Mouse (Mus musculus) heart, embryonic 10.5 days (tissue): Measurements from ENCODE around the gene Gm49352. TPM values are rescaled to one million over a fixed set of nuclear protein-coding genes. Genes with fewer than 3 reads are reported as not detected.
"Not testable (repeated sequence)": the region's sequence is repeated elsewhere in the genome, so short reads cannot be mapped to it uniquely, and the experiment has no call there.

Experiments used
- DNase-seq: peaks from one replicate; pipeline ENCODE4 v3.0.0-alpha.2; 2017; ENCODE audit warnings: low spot score
- H3K27ac ChIP-seq: fragments of 300-500 bp; sonication (generic); 2 replicates; pipeline ENCODE4 v1.5.1; 2016; ENCODE audit warnings: mild to moderate bottlenecking
- H3K27me3 ChIP-seq: fragments of 300-500 bp; sonication (generic); 2 replicates; pipeline ENCODE4 v1.6.1; 2016; ENCODE audit warnings: mild to moderate bottlenecking; ENCODE audit not compliant: poor library complexity, insufficient read depth, severe bottlenecking
- H3K36me3 ChIP-seq: fragments of 300-500 bp; sonication (generic); 2 replicates; pipeline ENCODE4 v1.6.1; 2016; ENCODE audit warnings: mild to moderate bottlenecking, moderate library complexity
- H3K4me1 ChIP-seq: fragments of 300-500 bp; sonication (generic); 2 replicates; pipeline ENCODE4 v1.6.1; 2016; ENCODE audit warnings: mild to moderate bottlenecking
- H3K4me3 ChIP-seq: fragments of 300-500 bp; sonication (generic); 2 replicates; pipeline ENCODE4 v1.5.1; 2016; ENCODE audit warnings: mild to moderate bottlenecking, moderate library complexity
- H3K9me3 ChIP-seq: fragments of 300-500 bp; sonication (generic); 2 replicates; pipeline ENCODE4 v1.6.1; 2016; ENCODE audit warnings: mild to moderate bottlenecking, moderate library complexity
- WGBS: fragments of 180-500 bp; shearing (Covaris S2); methylation state at CpG from one replicate; pipeline ENCODE4 v1.1.7; 2016; 5-methylcytosine and 5-hydroxymethylcytosine counted together
- polyA plus RNA-seq: library from polyadenylated mRNA; unstranded; fragments of >200 nt; fragmentation: Nextera tagmentation; extraction: Ambion mirVana; gene quantifications from 2 replicates; pipeline ENCODE4 v1.2.1, GENCODE M21; 2016

The Gm49352 gene
- not detected in 2 replicates for polyA plus RNA-seq

DNA sequence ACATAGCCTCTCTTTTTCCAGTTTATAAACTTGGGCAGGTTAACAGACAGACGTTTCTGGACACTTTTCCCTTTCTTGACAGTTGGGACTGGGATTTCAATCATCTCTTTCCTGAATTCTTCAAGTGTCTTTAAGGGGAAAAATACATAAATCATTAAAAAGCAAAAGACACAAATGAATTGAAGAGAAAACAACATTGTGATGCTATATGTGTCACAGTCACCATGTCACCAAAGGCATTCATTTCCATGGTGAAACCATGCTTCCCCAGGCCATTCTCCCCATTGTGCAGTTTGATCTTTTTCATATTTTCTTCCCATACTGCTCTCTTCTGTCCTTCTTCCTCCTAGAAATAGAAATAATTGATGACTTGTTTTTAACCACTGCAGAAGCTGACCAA, at the start of gene Gm49352:
Gm49352 (minus strand) TSS at position 101 of the 400 bp plus-strand sequence.
- not testable (repeated sequence) for DNase-seq, H3K27me3 ChIP-seq, H3K27ac ChIP-seq, H3K36me3 ChIP-seq, H3K4me3 ChIP-seq, H3K4me1 ChIP-seq, H3K9me3 ChIP-seq
- WGBS = 19% methylated on average over 1 of the region's 1 CpGs

DNA sequence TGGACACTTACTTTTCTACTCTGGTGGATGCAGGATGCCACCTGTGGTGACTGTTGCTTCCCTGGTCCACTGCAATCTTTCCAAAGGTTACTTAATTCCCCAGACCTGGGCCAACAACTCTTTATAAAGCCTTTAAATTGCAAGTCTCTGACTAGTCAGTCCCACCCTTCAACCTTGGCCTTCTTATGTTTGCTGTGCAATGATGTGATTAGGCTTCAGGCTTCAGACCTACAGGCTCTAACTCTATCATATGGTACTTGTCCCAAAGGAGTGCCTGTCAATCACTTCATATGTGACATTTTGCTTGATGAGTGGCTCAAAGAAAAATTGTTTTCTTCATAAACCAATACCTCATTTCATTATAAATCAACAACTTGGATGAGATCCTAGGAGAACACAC, 2.1 kb upstream of the Gm49352 start, which contains the start of gene Cts3:
Cts3 (minus strand) TSS at position 101 of the 400 bp plus-strand sequence.
- Histone ChIP-seq H3K4me1 (no peaks in the 10 kb centered on the region), H3K27ac (no peak within 1 kb of the TSS), H3K4me3 (no peak within 1 kb of the TSS), H3K27me3 (no peaks in the 10 kb centered on the region), H3K36me3 (no peaks in the 10 kb centered on the region), H3K9me3 (peaks cover 12% of the 10 kb centered on the region; the same call in 1 of the 2 replicates)
- no peak for DNase-seq

DNA sequence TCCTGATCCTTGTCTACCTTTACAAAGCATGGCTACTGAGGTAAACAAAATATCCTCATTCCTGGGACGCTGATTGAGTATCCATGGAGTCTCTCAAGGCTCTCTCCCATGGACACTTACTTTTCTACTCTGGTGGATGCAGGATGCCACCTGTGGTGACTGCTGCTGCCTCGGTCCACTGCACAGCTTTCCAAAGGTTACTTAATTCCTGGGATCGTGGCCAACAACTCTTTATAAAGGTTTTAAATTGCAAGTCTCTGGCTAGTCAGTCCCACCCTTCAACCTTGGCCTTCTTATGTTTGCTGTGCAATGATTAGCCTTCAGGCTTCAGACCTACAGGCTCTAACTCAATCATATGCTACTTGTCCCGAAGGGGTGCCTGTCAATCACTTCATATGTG, 26.3 kb downstream of the Gm49352 start, which contains the start of gene Ctsm:
Ctsm (minus strand) TSS at position 209 of the 400 bp plus-strand sequence.
- H3K4me3 ChIP-seq = no peak within 1 kb of the TSS
- H3K36me3 ChIP-seq = no peaks in the 10 kb centered on the region
- H3K9me3 ChIP-seq = peaks cover 5% of the 10 kb centered on the region; the same call in 1 of the 2 replicates
- no peak for DNase-seq
- H3K4me1 ChIP-seq = no peaks in the 10 kb centered on the region
- H3K27ac ChIP-seq = no peak within 1 kb of the TSS
- no peaks in the 10 kb centered on the region for H3K27me3 ChIP-seq
- 66% methylated on average over 4 of the region's 4 CpGs for WGBS

Other genes starting within 250 kb of the Gm49352 start
- gene Cts7, start 210.0 kb downstream of the Gm49352 start, polyA plus RNA-seq = not detected in 2 replicates
- gene Ctsm, start 26.3 kb downstream of the Gm49352 start, polyA plus RNA-seq = not detected in 2 replicates
- not detected in 2 replicates for gene Cts3, start 2.0 kb upstream of the Gm49352 start, polyA plus RNA-seq